Mouse (Mus musculus): ENCODE results near the gene Adamtsl2. TPM values are rescaled to one million over a fixed set of nuclear protein-coding genes. Genes with fewer than 3 reads are reported as not detected.
A peak's percentile ranks its signal among the peaks of the same experiment; 100 is the strongest.

Gene Adamtsl2
- 10 to 100 TPM; 27.9 to 36.3 TPM for total RNA-seq (2021)
- long read RNA-seq, experiment 1, full-length matches to known transcripts, result 10 of 16 reads
- long read RNA-seq, experiment 1, partial matches to known transcripts, result 5 of 16 reads
- long read RNA-seq, experiment 1, other reads (novel, unspliced or antisense), result 1 of 16 reads
- long read RNA-seq, experiment 2, transcript Adamtsl2-201 (19 exons, 3,612 nt), result major isoform, 6 of 10 reads
- long read RNA-seq, experiment 2, partial matches to known transcripts, result 2 of 10 reads
- long read RNA-seq, experiment 2, other reads (novel, unspliced or antisense), result 1 of 10 reads

DNA sequence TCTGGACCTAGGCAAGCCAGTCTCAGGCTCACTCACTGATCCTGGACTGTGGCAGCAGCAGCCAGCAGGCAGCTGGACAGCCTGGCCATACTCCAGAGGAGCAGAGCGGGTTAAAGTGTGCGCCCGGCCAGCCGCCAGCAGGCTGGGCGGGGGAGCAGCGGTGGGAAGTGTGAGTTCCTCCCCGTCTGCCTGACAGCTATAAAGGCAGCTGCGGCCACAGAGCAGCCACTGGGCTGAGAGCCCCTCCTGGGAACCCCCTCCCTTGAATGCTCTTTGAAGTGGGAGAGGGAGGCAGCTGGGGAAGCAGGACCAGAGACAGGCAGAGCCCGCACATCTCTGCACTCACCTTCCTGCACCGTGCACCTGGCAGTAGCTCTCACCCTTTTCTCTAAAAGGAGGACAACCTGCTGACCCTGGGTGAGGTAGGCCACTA lies at the start of gene Adamtsl2:
TSS of gene Adamtsl2 (plus strand) at position 228 of the 433 bp plus-strand sequence.
- DNase-seq, result peak; percentile 92 to 94
- intact Hi-C loops (cut with DNase I), result loop anchor here (2.0 to 5.0 kb wide), 3 partner anchors 37 to 158 kb away; no protein-coding TSS in a partner anchor

DNA sequence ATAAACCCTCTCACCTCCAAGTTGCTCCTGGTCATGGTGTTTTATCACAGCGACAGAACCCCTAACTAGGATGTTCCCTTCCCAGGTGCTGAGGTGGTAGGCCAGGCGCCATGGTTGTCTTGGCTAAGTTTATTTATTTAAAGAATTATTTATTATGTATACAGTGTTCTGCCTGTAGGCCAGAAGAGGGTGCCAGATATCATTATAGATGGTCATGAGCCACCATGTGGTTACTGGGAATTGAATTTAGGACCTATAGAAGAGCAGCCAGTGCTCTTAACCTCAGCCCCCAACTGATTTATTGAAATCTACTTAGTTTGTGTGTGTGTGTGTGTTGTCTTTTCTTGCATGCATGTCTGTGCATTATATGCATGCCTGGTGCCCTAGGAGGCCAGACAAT lies 46.8 kb upstream of the Adamtsl2 start:
- intact Hi-C loops (cut with DNase I), result no loop called here

DNA sequence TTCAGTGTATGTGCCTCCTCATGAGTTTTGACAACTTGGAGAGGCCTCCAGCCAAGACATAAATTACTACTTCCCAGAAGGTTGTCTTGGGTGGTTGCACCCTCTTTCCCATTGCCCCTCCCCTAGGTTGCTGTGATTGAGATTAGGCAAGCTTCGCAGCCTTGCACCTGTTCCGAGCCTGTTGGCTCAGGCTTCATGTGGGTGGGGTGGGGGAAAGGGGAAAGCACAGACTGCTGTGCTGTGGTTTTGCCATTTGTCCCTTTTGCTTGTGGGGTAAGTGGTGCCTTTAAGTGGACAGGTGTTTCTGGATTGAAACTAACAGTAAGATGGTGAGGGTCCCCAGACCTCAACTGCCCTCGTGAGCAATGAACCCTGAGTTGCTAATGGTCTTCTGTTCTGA lies 43.2 kb upstream of the Adamtsl2 start:
- intact Hi-C loops (cut with DNase I), result no loop called here
- DNase-seq, result no peak

More for the DNA sequence above, 46.8 kb upstream of the Adamtsl2 start:
- no peak for DNase-seq

DNA sequence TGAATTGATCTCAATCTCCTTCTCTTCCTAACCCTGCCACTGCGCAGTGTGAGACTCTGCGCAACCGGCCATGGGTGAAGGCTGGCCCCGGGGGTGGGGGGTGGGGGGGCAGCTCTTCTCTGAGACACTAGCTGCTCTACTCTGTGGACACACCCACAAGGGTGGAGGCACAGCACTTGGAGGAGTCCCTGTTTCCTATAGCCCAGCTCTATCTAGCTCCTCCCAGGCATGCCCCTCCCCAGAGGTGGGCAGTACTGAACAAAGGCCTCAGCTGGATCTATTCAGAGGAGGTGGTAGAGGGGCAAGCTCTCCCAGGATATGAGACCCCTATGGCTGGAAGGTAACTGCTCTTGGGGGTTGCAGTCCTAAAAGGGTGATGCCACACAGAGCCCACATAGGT lies 42.2 kb upstream of the Adamtsl2 start:
- no peak for DNase-seq
- intact Hi-C loops (cut with DNase I), result no loop called here

DNA sequence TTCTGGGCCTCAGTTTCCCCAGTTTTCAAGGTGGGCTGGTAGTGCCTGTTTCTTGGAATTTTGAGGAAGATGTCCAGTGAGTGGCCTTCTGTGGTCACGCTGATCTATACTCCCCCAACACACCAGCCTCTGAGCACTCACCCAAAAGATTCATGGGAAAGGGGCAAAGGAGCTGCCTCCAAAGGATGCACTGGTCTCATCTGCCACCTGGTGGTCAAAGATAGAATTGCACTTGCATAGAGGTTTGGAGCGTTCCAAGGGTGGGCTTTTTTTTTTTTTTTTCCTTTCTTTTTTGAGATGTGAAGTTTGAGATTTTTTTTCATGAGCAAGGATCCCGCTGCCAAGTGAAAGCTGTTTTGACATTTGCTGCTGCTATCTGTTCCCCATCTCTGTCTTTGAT lies 40.6 kb upstream of the Adamtsl2 start:
- intact Hi-C loops (cut with DNase I), result loop anchor here (1.0 to 2.0 kb wide), 4 partner anchors 22 to 391 kb away; no protein-coding TSS in a partner anchor
- DNase-seq, result peak; percentile 70 to 87

DNA sequence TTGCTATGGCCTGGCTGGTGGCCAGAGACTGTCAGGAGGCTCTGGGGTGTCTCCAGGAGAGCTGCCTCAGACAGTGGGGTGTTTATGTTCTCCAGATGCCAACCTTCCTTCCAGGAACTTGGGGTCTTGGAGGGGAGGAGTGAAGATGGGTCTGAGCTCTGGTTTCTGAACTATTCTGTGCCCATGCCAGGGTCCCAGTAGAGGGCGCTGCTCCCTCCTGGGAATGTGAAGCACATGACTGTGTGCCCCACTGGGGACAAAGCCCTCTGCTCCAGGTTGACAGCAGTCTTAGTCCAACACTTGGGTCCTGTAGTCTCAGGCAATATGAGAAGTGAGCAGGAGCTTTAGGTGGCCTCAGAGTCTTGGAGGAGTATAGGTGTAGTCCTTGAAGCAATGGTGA lies 39.9 kb upstream of the Adamtsl2 start:
- no peak for DNase-seq

DNA sequence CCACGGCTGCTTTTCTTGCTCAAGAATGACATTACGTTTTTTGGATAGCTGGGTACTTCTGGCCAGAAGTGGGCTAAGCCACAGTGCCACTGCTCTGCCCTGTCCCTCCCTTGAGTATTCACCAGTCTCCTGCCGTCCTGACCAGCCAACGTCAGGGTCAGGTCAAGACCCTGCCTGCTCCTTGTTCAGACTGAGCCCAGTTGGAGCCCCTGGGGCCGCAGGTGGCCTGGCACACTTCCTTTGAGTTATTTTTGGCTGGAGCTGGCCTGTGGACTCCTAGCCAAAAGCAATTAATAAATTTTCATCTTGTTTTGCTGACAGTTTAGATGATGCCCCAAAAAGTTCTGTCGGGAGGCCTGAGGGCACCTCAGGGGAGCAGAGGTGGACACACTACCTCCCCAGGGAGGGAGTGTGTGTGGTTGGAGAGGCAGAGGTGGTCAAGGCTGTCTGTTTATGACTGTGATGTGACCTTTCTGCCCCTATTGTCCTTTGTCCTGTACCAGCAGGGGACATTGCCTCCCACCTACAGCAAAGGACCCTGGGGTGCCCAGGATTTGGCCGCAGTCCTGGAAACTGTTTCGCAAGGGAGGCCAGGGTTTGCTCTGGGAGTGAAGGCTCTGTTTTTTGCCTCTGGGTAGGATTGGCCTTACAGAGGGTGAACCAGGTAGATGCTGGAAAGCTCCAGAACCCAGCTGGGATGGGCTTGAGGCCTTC lies 36.9 kb upstream of the Adamtsl2 start:
- no peak for DNase-seq
- intact Hi-C loops (cut with DNase I), result loop anchor here (2.0 to 5.0 kb wide), 2 partner anchors 35 to 77 kb away; partner anchors contain the start of gene Adamtsl2

More for the DNA sequence above, 39.9 kb upstream of the Adamtsl2 start:
- intact Hi-C loops (cut with DNase I), result loop anchor here (2.0 kb wide), 2 partner anchors 22 to 192 kb away; no protein-coding TSS in a partner anchor

DNA sequence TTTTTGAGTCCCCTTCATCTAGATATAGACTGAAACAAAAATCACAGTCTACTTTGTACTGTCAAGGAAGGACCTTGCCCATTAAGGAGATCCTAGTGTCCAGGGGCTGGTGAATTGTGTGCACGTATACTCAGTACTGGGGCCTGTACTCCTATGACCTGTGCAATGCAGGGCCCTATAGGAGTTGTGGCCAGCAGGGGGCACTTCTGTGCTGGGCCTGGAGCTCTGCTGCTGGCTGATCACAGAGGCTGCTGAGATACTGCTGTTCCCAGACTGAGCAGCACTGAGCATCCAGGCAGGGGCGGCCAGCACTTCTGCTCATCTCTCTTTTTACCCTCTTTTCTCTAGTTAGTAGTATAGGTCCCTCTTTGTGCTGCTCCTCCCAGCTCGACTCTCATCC lies 35.7 kb upstream of the Adamtsl2 start:
- intact Hi-C loops (cut with DNase I), result loop anchor here (1.0 to 5.0 kb wide), 3 partner anchors 34 to 192 kb away; partner anchors contain the start of gene Adamtsl2
- DNase-seq, result peak; percentile 91 to 95

DNA sequence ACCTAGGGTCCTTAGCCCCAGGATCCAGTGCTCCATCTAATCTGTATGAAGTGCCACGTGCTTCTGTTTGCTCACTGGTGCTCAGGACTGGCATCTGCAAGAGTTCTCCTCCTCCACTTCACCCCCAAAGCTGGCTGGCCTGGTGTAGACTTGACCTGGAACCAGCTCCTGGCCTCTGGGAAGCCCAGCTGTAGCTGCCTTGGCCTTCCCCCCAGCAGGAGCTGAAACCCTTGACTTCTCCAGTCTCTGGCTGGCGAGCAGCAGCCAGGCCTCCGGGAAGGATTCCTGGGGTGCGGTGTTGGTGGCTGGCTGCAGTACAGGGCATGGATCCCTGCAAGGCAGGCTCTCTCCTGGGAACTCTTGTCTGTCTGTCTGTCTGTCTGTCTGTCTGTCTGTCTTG lies 35.0 kb upstream of the Adamtsl2 start:
- intact Hi-C loops (cut with DNase I), result loop anchor here (5.0 kb wide), 1 partner anchor 33 kb away; the partner anchor contains the start of gene Adamtsl2
- peak; percentile 44 to 57 for DNase-seq

DNA sequence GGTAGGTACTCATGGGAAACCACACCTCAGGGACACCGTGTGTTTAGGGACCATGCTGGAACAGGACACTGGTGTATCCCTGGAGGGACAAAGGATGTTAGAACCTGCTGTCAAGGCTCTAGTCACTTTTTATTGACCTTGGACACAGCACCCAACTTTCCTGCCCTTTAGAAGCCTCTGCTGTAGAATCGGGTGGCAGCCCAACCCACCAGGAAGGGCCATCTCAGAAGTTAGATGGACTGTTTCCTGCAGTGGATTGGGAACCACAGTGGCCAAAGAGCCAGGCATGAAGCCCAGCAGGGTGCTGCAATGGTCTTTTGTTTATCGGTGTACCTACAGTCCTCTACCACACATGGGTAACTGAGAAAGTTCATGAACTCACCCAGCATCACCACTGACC lies 34.5 kb upstream of the Adamtsl2 start:
- intact Hi-C loops (cut with DNase I), result loop anchor here (5.0 kb wide), 2 partner anchors 33 to 43 kb away; partner anchors contain the start of gene Adamtsl2
- DNase-seq, result peak in 1 of 2 experiments; percentile 40

DNA sequence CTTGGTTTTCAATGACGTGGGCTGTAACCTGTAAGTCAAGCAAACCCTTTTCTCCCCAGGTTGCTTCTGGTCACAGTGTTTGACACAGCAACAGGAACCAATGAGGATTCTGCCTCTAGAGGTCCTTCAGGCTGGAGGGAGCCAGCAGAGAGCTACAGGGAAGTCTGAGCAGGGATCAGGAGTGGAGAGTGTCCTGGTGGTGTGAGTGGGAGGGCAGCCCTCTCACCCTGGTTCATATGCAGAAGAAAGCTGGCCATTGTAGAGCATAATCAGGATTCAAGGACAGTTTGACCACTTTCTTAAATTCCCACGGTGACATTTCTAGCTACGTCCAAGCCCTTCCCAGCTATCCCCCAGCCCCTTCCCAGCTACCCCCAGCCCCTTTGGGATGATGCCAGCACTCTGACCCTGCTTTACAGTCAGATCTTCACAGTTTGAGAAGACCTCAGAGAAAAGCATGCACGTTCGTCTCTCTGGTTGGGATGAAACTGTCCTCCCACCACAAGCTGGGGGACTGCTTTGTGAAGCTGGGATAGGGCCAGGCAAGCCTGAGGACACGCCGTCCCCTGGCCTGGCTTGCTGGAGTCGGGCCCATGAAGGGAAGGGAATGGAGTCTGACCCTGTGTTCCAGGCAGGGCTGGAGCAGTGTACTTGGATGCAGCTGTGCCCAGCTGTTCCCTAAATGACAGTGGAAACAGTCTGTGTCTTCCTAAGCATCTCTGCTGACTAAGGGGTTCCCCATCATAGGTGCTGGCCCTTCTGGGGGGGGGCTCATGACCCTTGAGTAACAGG lies 33.0 kb upstream of the Adamtsl2 start:
- peak; percentile 89 to 90 for DNase-seq
- intact Hi-C loops (cut with DNase I), result loop anchor here (5.0 kb wide), 1 partner anchor 41 kb away; no protein-coding TSS in a partner anchor

DNA sequence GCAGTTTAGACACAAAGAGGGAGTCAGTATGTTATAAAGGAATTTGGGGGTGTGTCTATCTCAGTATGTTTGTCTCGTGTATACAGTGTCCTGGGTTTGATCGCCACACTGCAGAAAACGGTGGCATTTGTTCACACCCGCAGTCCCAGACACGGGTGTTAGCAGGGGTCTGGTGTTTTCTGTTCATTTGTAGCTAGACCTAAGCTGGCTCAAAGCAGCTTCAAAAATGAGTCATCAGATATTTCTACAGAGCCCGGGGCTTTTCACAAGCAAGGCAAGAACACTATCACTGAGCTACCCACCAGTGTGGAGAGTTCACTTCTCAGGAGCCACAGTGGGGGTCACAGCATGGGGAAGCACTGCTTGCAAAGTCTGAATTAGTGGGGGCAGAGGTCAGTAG lies 29.8 kb upstream of the Adamtsl2 start:
- no peak for DNase-seq
- intact Hi-C loops (cut with DNase I), result loop anchor here (5.0 kb wide), 1 partner anchor 38 kb away; no protein-coding TSS in a partner anchor

DNA sequence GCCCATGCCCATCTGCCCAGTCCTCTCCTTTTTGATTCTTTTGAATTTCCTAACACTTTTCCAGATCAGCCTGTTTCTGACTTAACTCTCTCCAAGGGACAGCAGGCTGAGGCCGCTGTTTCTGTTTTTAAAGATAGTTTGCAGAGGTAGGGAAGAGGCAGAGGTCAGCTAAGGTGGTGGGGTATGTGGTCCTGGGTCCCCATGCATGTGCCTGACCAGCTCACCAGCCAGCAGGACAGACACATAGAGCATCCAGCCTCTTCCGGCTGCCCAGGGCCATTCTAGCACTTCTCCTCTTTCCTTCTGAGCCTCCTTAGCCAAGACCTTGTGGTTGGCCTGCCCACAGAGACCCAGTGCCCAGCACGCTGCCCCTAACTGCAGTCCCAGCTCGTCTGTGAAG lies 20.9 kb upstream of the Adamtsl2 start:
- intact Hi-C loops (cut with DNase I), result no loop called here

DNA sequence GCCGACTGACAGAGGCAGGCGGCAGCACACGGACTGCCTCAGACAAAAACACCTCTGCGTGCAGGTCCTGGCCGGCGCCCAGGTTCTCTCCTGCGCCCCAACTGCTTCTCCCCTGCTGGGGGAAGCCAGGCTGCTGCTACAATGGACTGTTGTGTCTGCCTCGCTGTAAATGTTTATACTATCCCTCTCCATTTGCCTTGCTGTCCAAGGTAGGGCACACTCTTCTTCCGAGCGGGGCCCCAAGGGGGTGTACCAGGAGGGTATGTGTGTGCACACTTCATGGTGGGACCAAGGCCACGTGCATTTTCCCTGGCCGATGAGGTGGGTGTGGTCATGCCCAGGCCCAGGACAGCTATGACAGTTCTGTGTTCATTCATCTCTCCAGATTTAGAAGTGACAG lies 20.4 kb upstream of the Adamtsl2 start:
- no peak for DNase-seq
- intact Hi-C loops (cut with DNase I), result no loop called here

More for the DNA sequence above, 20.9 kb upstream of the Adamtsl2 start:
- DNase-seq, result no peak

DNA sequence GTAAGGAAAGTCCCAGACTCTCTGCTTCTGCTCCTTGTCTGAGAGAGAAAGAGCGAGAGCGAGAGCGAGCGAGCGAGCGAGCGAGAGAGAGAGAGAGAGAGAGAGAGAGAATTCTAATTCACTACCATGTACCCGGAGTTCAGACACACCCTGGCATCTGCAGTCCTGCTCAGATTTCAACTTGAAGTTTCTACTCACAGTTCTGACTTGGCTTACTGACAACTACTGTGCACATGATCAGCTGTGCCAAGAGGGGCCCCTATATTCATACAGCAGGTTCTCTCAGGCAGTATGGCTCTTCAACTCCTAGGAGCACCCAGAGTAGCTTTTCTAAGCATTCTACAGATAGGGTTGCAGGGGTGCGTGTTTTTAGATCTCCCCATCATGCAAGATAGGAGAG lies 20.0 kb upstream of the Adamtsl2 start:
- intact Hi-C loops (cut with DNase I), result no loop called here

DNA sequence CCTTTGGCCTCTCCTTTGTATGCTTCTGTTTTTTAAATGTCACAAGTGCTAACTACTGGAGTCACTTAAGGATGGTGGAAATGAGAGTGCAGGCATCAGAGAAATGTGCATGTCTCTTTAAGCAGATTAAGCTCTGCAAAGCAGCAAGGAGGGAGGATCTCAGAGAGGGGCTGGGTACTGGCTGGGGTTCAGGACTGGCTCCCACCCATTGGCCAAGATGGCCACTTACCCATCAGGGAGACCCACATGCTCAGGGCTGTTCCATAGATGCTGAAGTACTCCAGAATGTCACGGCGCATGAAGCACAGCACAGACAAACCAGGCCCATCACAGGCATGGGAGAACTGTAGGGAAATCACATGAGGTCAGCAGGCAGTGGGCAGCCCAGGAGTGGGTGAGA lies 12.1 kb upstream of the Adamtsl2 start:
- intact Hi-C loops (cut with DNase I), result no loop called here
- no peak for DNase-seq

More for the DNA sequence above, 20.0 kb upstream of the Adamtsl2 start:
- no peak for DNase-seq

DNA sequence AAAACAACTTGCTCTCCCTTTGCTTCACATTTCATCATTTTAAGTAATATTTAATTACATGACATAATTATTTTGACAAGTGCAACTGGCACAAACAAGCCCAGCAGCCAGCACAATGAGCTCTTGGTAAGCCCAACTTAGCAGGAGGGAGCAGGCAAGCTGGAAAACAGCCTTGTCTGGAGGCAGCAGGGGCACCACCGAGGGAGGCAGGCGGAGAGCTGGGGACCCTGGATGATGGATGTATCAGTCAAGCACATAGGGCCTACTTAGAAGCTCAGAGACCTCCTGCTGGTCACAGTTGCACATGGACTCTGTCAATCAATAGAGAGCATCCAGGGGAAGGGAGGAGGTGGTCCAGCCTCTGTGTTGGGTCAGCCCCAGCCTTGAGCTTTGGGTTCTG lies 11.2 kb upstream of the Adamtsl2 start:
- DNase-seq, result no peak
- intact Hi-C loops (cut with DNase I), result no loop called here

DNA sequence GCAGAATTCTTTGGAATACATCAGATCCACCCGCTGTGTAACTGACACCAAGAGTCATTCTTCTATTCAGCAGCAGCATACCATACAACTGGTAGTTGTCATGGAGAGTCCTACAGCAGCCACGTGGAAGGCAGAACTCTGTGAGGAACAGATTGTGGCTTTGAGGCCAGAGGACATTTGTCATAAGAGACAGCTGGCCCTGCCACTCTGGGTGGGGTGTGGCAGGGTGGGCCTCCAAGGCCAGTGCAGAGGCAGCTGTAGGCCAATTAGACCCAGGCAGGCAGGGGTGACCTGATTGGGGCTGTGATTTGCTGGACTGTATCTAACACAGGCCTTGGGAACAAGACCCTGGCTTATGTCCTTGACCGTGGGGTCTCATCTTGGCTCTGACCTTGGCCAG lies 9.5 kb upstream of the Adamtsl2 start:
- DNase-seq, result no peak
- intact Hi-C loops (cut with DNase I), result no loop called here

DNA sequence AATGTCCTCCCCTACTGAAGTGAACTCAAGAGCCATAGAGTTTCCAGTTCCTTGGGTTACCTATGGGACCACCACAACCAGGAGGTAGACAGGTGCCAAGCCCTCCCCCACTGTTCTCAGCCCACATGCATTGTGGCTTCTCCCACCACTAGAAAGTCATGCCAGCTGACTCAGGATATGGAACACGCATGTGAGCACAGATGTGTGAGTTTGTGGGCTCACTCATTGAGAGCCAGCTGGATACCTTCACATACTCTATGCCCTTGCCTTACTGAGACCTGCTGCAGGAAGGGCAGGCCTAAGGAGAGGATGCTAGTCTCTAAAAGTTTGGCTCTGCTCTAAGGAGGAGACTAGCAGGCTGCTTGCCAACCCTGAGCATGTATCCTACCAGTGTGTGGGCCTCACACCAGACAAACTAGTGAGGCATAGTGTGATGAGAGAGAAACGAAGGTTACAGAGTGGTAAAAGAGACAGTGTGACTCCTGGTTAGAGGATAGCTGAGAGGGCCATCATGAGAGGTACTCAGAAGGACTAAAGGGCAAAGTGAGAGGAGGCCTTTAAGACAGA lies 8.8 kb upstream of the Adamtsl2 start:
- DNase-seq, result no peak
- intact Hi-C loops (cut with DNase I), result no loop called here

DNA sequence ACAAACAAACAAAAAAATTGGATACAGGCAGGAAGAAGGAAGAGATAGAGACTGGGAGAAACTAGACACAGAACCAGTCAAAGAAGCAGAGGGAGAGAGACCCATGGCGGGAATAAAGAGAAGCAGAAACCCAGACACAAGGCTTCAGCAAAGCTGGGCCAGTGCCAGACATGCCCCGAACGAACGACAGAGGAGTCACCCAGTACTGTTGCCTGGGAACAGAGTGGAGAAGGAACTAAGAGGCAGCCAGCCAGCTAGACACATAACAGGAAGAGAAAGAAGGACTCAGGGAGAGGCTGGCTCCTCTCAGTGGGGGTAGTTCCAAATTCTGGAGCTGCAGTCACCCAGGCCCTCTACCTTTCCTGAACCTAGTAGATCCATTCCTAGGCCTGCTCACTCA lies 8.0 kb upstream of the Adamtsl2 start:
- peak; percentile 80 to 82 for DNase-seq
- intact Hi-C loops (cut with DNase I), result no loop called here
